Mouse (Mus musculus) heart, adult 18-20 months (tissue): ENCODE measurements around the gene Clec1b. TPM values are rescaled to one million over a fixed set of nuclear protein-coding genes. Genes with fewer than 3 reads are reported as not detected.

ENCODE experiments used
- DNase-seq, 2 experiments: peaks; one replicate each; pipeline ENCODE4 v3.0.0; 2021 to 2022; ENCODE audit warnings: mixed read lengths in 1 of 2
- long read RNA-seq, 2 experiments: library from polyadenylated mRNA; stranded (forward); transcript quantifications; one replicate each; pipeline ENCODE4 v2.0.0; 2021
- total RNA-seq, 2 experiments: library from RNA; stranded (reverse); gene quantifications; 2 replicates each; pipeline ENCODE4 v1.2.3; 2021

Clec1b gene
- 1 to 10 TPM; 1.0 to 1.2 TPM for total RNA-seq
- long read RNA-seq, experiment 1: 0 reads
- long read RNA-seq, experiment 2: 0 reads

DNA sequence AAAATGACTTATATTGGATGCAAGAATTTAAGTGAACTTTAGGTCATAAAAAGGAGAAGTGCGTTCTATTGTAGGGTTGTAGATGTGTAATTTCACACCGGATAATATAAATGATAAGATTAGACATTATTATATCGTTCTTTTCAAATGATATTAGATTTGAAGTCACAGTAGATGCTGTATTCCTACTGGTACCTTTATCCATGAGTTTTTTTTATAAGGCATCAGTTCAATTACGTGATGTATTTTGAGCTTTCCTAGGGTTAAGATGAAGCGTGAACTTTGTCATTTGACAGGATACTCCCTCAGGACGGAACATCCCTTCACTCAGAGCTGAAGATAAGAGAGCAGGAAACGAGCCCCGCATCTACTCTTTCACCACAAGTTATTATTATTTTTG is at the start of gene Clec1b:
TSS of gene Clec1b (plus strand) at position 301 of the 400 bp plus-strand sequence.
- no peak for DNase-seq

DNA sequence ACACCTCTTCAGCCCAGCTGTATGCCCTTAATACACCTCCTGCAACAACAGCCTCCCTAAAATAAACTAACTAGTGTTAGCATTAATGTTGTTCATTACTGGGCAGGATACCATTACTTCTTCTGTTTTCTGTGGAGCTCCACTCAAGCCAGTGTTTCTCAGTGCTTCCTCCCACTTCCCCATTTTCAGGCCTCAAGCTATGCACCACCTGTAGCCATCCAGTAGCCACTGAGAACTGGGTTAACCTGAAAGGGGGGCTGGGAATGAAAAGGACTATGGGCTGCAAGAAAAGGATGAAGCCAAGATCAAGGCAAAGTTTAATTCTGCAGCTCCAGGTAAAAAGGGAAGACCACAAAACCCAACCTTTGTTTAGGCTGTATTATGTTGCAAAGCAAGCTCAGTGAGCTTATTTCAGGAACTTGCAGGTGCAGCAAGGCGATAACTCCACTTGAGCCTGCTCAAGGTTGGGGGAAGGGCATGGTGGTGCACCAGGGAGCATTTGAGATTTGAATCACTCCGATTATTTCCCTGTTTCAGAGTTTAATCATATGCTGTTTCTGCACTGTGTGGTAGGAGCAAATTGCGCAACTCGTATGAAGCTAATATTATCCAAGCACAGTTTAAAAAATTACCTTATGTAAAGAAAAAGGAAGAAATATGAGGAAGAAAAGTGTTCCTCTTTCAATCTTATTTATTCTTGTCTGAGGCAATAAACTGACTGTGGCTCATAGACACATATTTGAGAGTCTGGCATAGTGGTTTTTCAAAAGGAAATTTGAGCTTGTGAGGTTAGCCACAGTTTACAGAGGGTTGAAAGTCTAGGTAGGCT is 47.4 kb upstream of the Clec1b start:
- peak in 1 of 2 experiments; percentile 44 for DNase-seq

- no peak for DNase-seq
These were observed 46.0 kb upstream of the Clec1b start for GRCm38 (mm10) chr6:129351091-129351490.

DNA sequence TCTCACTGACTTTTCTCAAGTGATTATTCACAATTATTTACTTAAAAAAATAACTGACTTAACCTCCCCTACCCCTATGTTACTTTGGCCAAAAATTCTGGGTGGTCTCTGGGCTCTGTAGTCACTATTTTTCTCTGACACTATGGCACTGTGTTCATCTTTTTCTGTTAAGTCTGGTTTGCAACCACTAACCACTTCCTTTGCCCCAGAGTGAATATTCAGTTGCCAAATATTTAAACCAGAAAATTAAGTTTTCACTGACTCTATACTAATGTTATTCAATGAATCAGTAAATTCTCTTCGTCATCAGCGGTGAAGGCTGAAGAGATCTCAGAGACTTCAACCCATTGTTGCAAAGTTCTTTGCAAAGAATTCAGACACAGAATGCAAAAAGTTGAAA is 41.3 kb upstream of the Clec1b start:
- DNase-seq: no peak

- no peak for DNase-seq
These were observed 40.7 kb upstream of the Clec1b start for GRCm38 (mm10) chr6:129356430-129356829.

- no peak for DNase-seq
These were observed 37.6 kb upstream of the Clec1b start for GRCm38 (mm10) chr6:129359515-129359914.

DNA sequence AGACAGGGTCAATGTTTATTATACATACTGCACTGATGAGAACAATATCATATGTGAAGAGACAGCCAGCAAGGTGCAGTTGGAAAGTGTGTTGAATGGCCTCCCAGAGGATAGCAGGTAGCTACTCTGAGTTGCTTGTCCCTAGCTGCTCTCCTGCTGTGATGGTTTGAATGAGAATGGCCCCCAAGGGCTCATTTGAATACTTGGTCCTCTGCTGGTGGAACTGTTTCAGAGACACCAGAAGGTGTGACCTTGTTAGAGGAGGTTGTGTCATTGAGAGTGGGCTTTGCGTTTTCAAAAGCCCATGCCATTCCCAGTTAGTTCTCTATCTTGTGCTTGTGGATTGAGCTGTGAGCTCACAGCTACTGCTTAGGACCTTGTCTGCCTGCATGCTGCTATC is 33.2 kb upstream of the Clec1b start:
- DNase-seq: no peak

DNA sequence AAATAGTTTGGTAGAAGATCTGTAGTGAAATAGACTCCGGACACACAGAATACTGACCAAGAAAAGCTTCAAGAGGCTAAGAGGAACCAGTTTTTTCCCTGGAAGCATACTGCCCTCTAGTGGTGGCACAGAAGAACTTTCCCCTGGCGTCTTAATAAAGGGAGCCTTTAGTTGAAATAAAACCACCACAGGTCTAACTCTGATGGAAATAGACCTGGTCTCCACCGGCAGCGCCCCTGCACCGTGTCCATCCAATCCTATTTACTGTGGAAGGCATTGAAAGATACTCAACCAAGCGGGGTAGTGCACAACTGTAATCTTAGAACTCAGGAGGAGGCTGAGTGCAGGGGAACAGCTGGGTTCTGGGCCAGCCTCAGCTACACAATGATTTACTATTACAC is 31.1 kb upstream of the Clec1b start:
- DNase-seq: peak; percentile 51 to 63

- no peak for DNase-seq
These were observed 27.5 kb upstream of the Clec1b start for GRCm38 (mm10) chr6:129369374-129370132.

DNA sequence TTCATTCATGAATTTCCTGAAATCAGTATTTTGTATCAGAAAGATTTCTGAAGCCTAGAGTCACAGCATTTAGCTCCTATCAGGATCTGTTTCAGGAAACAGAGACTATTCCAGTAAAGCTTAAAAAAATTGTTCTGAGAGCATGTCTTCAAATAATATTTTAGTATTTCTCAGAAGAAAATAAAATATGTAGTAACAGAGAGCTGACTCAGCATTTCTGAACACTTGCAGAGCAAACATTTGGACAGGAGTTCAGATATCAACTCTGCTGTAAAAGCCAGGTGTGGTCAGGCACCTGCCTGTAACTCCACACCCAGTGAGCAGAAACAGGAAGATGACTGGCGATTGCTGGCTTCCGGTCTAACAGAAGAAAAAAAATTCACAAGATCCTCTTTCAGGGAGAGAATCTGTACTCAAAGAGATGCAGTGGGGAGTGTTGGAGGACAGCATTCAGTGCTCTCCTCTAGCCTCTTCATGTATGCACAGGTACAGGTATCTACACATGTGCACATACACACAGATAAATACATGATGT is 22.1 kb upstream of the Clec1b start:
- no peak for DNase-seq

GRCm38 (mm10) chr6:129380454-129380853 is 16.6 kb upstream of the Clec1b start:
- no peak for DNase-seq

GRCm38 (mm10) chr6:129381736-129382135 is 15.4 kb upstream of the Clec1b start:
- no peak for DNase-seq

DNA sequence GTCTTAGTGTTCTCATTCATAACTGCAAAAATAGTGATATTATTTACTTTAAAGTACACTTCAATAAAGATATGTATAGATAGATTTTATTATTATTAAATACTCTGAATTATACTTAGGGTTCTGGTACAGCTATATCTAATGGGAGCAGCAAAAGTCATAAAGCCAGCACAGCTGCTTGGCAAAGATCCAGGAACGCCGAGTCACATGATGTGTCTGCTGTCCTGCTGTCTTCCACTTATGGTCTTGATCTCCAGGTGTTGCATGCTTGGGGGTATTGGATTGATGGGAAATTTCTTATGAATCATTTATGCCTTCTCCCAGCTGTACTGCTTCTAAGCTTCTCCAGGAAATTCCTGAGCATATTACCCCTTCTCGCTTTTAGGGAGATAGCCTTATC is 13.6 kb upstream of the Clec1b start:
- DNase-seq: no peak

GRCm38 (mm10) chr6:129385000-129385399 is 12.1 kb upstream of the Clec1b start:
- no peak for DNase-seq

- DNase-seq: no peak
These were observed 11.3 kb upstream of the Clec1b start, which contains the start of gene Clec12b for GRCm38 (mm10) chr6:129385774-129386173. TSS of gene Clec12b (minus strand) at chr6:129385874.

DNA sequence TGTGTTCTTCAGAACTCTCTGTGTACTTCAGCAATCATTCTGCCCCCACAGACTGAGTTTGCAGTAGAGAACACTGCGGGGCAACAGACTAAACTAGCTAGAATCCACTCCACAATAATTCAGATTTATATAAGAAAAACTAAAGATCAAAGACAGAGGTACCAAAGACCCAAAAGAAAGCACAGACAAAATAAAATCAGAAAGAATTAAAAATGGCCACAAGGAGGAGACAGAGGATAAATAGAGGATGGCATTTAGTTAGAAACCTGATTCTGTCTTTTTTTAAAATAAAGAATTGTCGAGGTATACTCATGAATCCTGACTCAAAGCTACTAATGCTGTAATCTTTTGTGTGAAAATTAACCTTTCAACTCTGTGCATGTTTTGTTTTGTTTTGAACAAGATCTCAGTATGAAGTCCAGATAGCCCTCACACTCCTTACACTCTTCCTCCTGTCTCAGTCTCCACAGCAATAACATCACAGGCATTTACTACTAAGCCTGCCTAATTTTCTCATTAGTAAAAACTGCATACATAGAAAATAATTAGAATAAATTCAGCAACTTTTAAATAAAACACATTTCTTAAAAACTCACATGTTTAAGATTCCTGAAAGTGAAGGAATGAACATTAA is 3.9 kb upstream of the Clec1b start:
- peak in 1 of 2 experiments; percentile 55 for DNase-seq

DNA sequence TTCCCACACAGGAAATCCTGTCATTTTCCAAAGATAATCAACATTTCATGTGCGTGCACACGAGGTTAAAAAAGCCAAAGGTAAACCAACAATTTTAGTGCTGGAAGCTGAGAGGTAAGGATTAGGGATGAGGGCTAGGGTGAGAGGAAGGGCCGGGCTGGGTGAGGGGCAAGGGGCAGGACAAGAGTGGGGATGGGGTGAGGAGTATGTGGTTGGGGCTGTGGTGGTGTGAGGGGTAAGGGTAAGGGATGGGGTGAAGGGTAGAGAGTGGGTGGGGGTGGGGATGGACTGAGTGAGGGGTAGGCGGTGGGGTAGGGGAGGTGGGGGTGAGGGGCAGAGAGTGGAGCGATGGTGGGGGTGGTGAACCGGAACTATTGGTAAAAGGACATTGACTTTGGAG is 3.4 kb upstream of the Clec1b start:
- no peak for DNase-seq

GRCm38 (mm10) chr6:129399945-129400344 is 2.8 kb downstream of the Clec1b start:
- DNase-seq: peak; percentile 54 to 65

DNA sequence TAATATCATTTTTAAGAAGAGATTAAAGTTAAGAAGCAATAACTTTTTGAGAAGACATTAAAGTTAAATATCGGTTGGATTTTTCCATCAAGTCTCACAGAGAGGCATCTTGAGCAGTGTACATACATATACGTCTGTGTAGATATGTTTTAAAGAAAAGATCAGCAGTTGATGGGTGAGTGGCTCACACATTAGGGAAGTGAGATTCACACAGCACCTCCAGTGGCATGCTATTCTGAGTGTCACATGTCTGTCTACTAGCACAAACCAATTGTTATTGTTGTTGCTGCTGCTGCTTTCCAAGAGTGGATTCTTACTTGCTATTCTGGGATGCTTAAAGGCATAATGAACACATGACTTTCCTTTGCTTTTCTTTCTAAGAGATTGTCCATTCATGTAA is 5.3 kb downstream of the Clec1b start:
- no peak for DNase-seq

DNA sequence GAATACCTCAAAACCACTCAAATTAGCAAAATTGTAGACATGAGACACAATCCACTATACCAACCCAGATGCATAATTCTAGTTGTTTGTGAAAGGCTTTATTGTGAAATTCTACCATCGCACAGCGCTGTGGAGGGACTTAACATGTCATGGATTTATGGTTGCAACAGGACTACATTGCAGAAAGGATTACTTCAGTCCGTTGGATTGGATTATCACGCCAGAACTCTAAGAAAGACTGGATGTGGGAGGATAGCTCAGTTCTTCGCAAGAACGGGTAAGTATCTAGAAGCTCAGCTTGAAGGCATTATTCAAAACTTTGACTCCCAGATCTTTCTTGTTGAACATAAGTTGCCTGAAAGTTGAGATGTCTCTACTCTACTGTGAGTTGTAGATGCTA is 6.3 kb downstream of the Clec1b start:
- no peak for DNase-seq

- DNase-seq: no peak
These were observed 8.9 kb downstream of the Clec1b start for GRCm38 (mm10) chr6:129405999-129406398.

DNA sequence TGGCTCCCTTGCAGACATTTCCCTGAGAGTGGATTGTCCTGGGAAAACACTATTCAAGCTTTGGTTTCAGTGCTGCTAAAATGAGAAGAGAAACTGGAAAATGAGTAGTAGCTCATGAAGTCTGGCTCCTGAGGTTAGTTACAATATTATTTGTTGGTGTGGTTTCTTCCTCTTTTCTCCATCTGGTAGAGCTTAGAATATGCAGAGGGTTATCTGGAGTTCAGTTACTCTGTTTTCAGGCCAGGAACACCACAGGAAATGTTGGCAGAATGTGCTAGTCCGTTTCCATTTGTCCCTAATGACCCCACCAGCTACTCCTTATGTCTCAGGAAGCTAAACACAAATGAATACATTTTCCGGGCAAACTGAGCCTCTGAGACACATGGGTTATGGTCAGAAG is 10.2 kb downstream of the Clec1b start:
- peak; percentile 17 to 61 for DNase-seq

GRCm38 (mm10) chr6:129408562-129408961 is 11.5 kb downstream of the Clec1b start, which contains the start of gene Clec9a:
TSS of gene Clec9a (plus strand) at chr6:129408862.
- DNase-seq: no peak
